ENCODE assay signal across 19 mouse cellular contexts in the genomic region with DNA sequence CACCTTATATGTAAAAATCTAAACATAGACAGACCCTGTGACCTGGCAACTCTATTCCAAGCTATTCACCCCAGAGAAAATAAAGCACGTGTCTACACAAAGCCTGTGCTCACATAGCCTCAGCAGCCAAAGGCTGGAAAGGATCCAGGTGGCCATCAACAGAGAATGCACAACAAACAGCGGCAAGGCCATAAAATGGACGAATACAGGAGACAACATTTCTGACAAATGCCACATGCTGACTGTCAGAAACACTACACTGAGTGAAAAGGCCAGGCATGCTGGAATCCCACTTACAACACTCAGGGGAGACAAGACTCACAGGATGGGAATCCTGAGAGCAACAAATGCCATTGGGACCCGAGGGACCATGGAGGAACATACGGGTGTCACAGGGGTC. TPM values are rescaled to one million over a fixed set of nuclear protein-coding genes. Genes with fewer than 3 reads are reported as not detected.
DNase-seq lines count a peak whose midpoint lies in the region; ATAC-seq and TF ChIP-seq lines count a peak whose summit lies in the region.
"Had no signal": no experiment of that assay in that cellular context is flagged by ENCODE, and none has a peak within 500 bp of the region (broad histone marks: within the 10 kb centered on the region; RNA-seq: fewer than 3 reads in every experiment).

No protein-coding gene starts in this region.

- H3K4me1 ChIP-seq in heart, embryonic 16.5 days (ENCODE audit: control insufficient read depth, insufficient read depth, low read length), result no peaks in the 10 kb centered on the region
- no peaks in the 10 kb centered on the region for H3K4me1 ChIP-seq in heart, embryonic 11.5 days (ENCODE audit: control insufficient read depth, insufficient read depth, low read length)
- H3K4me1 ChIP-seq in lung, embryonic 16.5 days (replicated peaks; ENCODE audit: control insufficient read depth, insufficient read depth, low read length), result 0 out of 2 replicates have a peak, but pooled peaks cover 2% of the 10 kb centered on the region
- no peaks in the 10 kb centered on the region for H3K4me1 ChIP-seq in forebrain, embryonic 12.5 days
- no peaks in the 10 kb centered on the region for H3K4me1 ChIP-seq in heart, adult 2 months (ENCODE audit: control insufficient read depth, insufficient read depth, low read length)
- H3K4me1 ChIP-seq: embryonic facial prominence, embryonic 15.5 days; forebrain, embryonic 10.5 days; heart, embryonic 10.5 days had no signal

- peaks cover 72% of the 10 kb centered on the region for H3K36me3 ChIP-seq in heart, embryonic 16.5 days (ENCODE audit: control insufficient read depth, insufficient read depth)
- peaks cover 54% of the 10 kb centered on the region for H3K36me3 ChIP-seq in heart, embryonic 11.5 days (ENCODE audit: control insufficient read depth, insufficient read depth, low read length)
- H3K36me3 ChIP-seq in lung, embryonic 16.5 days (ENCODE audit: control insufficient read depth, insufficient read depth, low read length), result peaks cover 59% of the 10 kb centered on the region
- peaks cover 92% of the 10 kb centered on the region for H3K36me3 ChIP-seq in forebrain, embryonic 12.5 days (replicated peaks)
- H3K36me3 ChIP-seq in heart, adult 2 months (ENCODE audit: control insufficient read depth, insufficient read depth, low read length), result no peaks in the 10 kb centered on the region

- intact Hi-C loops in heart, adult 2 months (cut with DNase I), result no loop called here

- no peak for TF ChIP-seq EP300 in heart, adult 2 months (IDR thresholded peaks at IDR 0.05; ENCODE audit: insufficient read depth, low read depth, low read length)

- no peak for TF ChIP-seq CTCF in heart, adult 2 months (IDR thresholded peaks at IDR 0.05)

- H3K4me3 ChIP-seq in heart, embryonic 16.5 days (ENCODE audit: low read length), result no peak overlapping the region
- no peak overlapping the region for H3K4me3 ChIP-seq in heart, embryonic 11.5 days (ENCODE audit: low read depth, low read length)
- H3K4me3 ChIP-seq in lung, embryonic 16.5 days (ENCODE audit: low read length), result no peak overlapping the region
- H3K4me3 ChIP-seq in forebrain, embryonic 12.5 days (replicated peaks), result no peak overlapping the region
- no peak overlapping the region for H3K4me3 ChIP-seq in heart, adult 2 months
- H3K4me3 ChIP-seq: embryonic facial prominence, embryonic 15.5 days; forebrain, embryonic 10.5 days; heart, embryonic 10.5 days had no signal

- no peak for TF ChIP-seq POLR2A in heart, adult 2 months (IDR thresholded peaks at IDR 0.05; ENCODE audit: insufficient read depth, low read depth, low read length)

- no peak overlapping the region for H3K9ac ChIP-seq in heart, embryonic 16.5 days (ENCODE audit: low read length)
- no peak overlapping the region for H3K9ac ChIP-seq in heart, embryonic 11.5 days (ENCODE audit: low read depth, low read length)
- no peak overlapping the region for H3K9ac ChIP-seq in lung, embryonic 16.5 days (ENCODE audit: low read length)
- no peak overlapping the region for H3K9ac ChIP-seq in forebrain, embryonic 12.5 days
- H3K9ac ChIP-seq in heart, adult 2 months (ENCODE audit: low read depth, low read length), result no peak overlapping the region
- H3K9ac ChIP-seq: embryonic facial prominence, embryonic 15.5 days had no signal

- no peak overlapping the region for H3K27ac ChIP-seq in heart, embryonic 16.5 days (ENCODE audit: low read length)
- no peak overlapping the region for H3K27ac ChIP-seq in heart, embryonic 11.5 days (ENCODE audit: low read depth, low read length)
- no peak overlapping the region for H3K27ac ChIP-seq in lung, embryonic 16.5 days (ENCODE audit: low read length)
- H3K27ac ChIP-seq in forebrain, embryonic 12.5 days, result no peak overlapping the region
- no peak overlapping the region for H3K27ac ChIP-seq in heart, adult 2 months
- H3K27ac ChIP-seq: embryonic facial prominence, embryonic 15.5 days; forebrain, embryonic 10.5 days; heart, embryonic 10.5 days; hindbrain, postnatal 0 days; macrophage had no signal

- DNase-seq in lung, adult 18-20 months, result no peak
- peak; percentile 69 for DNase-seq in kidney, postnatal 14 days
- no peak for DNase-seq in heart, adult 2 months
- no peak for DNase-seq in layer of hippocampus, adult 8-10 months (ENCODE audit: low spot score in 2 of 2)
- DNase-seq: cerebellum, adult 9-10 months; gastrocnemius, postnatal 10 days; heart, postnatal 36 days; left cerebral cortex, postnatal 4 days; thymus, postnatal 4 days had no signal

- peak; percentile 23; the same call in 1 of the 2 replicates for ATAC-seq in heart, embryonic 16.5 days (replicated peaks; ENCODE audit: extremely low read depth, insufficient read depth, low FRiP score)
- no peak for ATAC-seq in heart, embryonic 11.5 days (replicated peaks; ENCODE audit: insufficient number of reproducible peaks, low FRiP score, low TSS enrichment)
- ATAC-seq in lung, embryonic 16.5 days (ENCODE audit: low read depth), result peak; percentile 54
- ATAC-seq in forebrain, embryonic 12.5 days (ENCODE audit: low FRiP score), result no peak
- ATAC-seq: hindbrain, postnatal 0 days had no signal

- 70% methylated on average over 5 of the region's 5 CpGs for WGBS in heart, embryonic 16.5 days
- WGBS in heart, embryonic 11.5 days (ENCODE audit: insufficient replicate concordance), result 83% methylated on average over 5 of the region's 5 CpGs
- WGBS in lung, embryonic 16.5 days, result 67% methylated on average over 5 of the region's 5 CpGs
- WGBS in forebrain, embryonic 12.5 days, result 93% methylated on average over 5 of the region's 5 CpGs
- 64% methylated on average over 5 of the region's 5 CpGs for WGBS in heart, adult 2 months

- H3K4me2 ChIP-seq in heart, embryonic 16.5 days (ENCODE audit: low read depth, low read length), result no peak overlapping the region
- H3K4me2 ChIP-seq in heart, embryonic 11.5 days, result no peak overlapping the region
- H3K4me2 ChIP-seq in lung, embryonic 16.5 days (ENCODE audit: low read depth, low read length), result no peak overlapping the region
- H3K4me2 ChIP-seq in forebrain, embryonic 12.5 days, result no peak overlapping the region
- H3K4me2 ChIP-seq: embryonic facial prominence, embryonic 15.5 days; midbrain, embryonic 11.5 days had no signal

- no peaks in the 10 kb centered on the region for H3K9me3 ChIP-seq in heart, embryonic 16.5 days (replicated peaks; ENCODE audit: control insufficient read depth, low read length)
- no peaks in the 10 kb centered on the region for H3K9me3 ChIP-seq in heart, embryonic 11.5 days (replicated peaks; ENCODE audit: control insufficient read depth, low read length)
- H3K9me3 ChIP-seq in lung, embryonic 16.5 days (ENCODE audit: control insufficient read depth, low read length), result no peaks in the 10 kb centered on the region
- no peaks in the 10 kb centered on the region for H3K9me3 ChIP-seq in forebrain, embryonic 12.5 days
- H3K9me3 ChIP-seq: embryonic facial prominence, embryonic 15.5 days; forebrain, embryonic 10.5 days; heart, embryonic 10.5 days had no signal

- H3K79me2 ChIP-seq in heart, adult 2 months (replicated peaks; ENCODE audit: control insufficient read depth, insufficient read depth, low read length), result no peaks in the 10 kb centered on the region

- no peaks in the 10 kb centered on the region for H3K27me3 ChIP-seq in heart, embryonic 16.5 days (ENCODE audit: control insufficient read depth, insufficient read depth, low read length)
- H3K27me3 ChIP-seq in heart, embryonic 11.5 days (ENCODE audit: control insufficient read depth, insufficient read depth, low read length), result no peaks in the 10 kb centered on the region
- H3K27me3 ChIP-seq in lung, embryonic 16.5 days (ENCODE audit: control insufficient read depth, insufficient read depth, low read depth, low read length), result no peaks in the 10 kb centered on the region
- no peaks in the 10 kb centered on the region for H3K27me3 ChIP-seq in forebrain, embryonic 12.5 days
- H3K27me3 ChIP-seq in heart, adult 2 months (ENCODE audit: control insufficient read depth, insufficient read depth, low read length), result no peaks in the 10 kb centered on the region
- H3K27me3 ChIP-seq: embryonic facial prominence, embryonic 15.5 days had no signal

RNA-seq across cellular contexts. Expression of a gene that starts 15.2 kb away (rescaled TPM):
- polyA plus RNA-seq in heart, embryonic 16.5 days (2015; fragmentation: Nextera tagmentation; extraction: Ambion mirVana), result 8.6 and 9.8 TPM in 2 replicates
- polyA plus RNA-seq in heart, embryonic 11.5 days (2014; fragmentation: Nextera tagmentation; extraction: Ambion mirVana), result 6.2 and 10.1 TPM in 2 replicates
- 13.2 and 14.7 TPM in 2 replicates for polyA plus RNA-seq in lung, embryonic 16.5 days (2015; fragmentation: Nextera tagmentation; extraction: Ambion mirVana)
- polyA plus RNA-seq in forebrain, embryonic 12.5 days (2016; fragmentation: Nextera tagmentation; extraction: Ambion mirVana), result 14.9 and 16.8 TPM in 2 replicates
- total RNA-seq in heart, adult 2 months (2021), result 10 to 100 TPM in 1 of 2 experiments, 1 to 10 TPM in 1; 7.9 to 11.0 TPM
- 5.1 and 6.9 TPM in 2 replicates for polyA plus RNA-seq in heart, adult 2 months (2012; rRNA removed)
- 10 to 100 TPM; 16.5 to 21.9 (median 18.1) TPM for total RNA-seq in layer of hippocampus, adult 8-10 months (2022)

RNA-seq across cellular contexts. Expression of a gene that starts 34.3 kb away (rescaled TPM):
- polyA plus RNA-seq in heart, embryonic 16.5 days (2015; fragmentation: Nextera tagmentation; extraction: Ambion mirVana), result 197 and 220 TPM in 2 replicates
- 243 and 280 TPM in 2 replicates for polyA plus RNA-seq in heart, embryonic 11.5 days (2014; fragmentation: Nextera tagmentation; extraction: Ambion mirVana)
- polyA plus RNA-seq in lung, embryonic 16.5 days (2015; fragmentation: Nextera tagmentation; extraction: Ambion mirVana), result 259 and 266 TPM in 2 replicates
- polyA plus RNA-seq in forebrain, embryonic 12.5 days (2016; fragmentation: Nextera tagmentation; extraction: Ambion mirVana), result 335 and 353 TPM in 2 replicates
- 100 to 1,000 TPM; 124 to 132 TPM for total RNA-seq in heart, adult 2 months (2021)
- polyA plus RNA-seq in heart, adult 2 months (2012; rRNA removed), result 40.8 and 61.1 TPM in 2 replicates
- 100 to 1,000 TPM; 166 to 190 (median 181) TPM for total RNA-seq in layer of hippocampus, adult 8-10 months (2022)

RNA-seq across cellular contexts. Expression of a gene that starts 55.0 kb away (rescaled TPM):
- 756 and 762 TPM in 2 replicates for polyA plus RNA-seq in heart, embryonic 16.5 days (2015; fragmentation: Nextera tagmentation; extraction: Ambion mirVana)
- polyA plus RNA-seq in heart, embryonic 11.5 days (2014; fragmentation: Nextera tagmentation; extraction: Ambion mirVana), result 797 and 913 TPM in 2 replicates
- 1,745 and 1,859 TPM in 2 replicates for polyA plus RNA-seq in lung, embryonic 16.5 days (2015; fragmentation: Nextera tagmentation; extraction: Ambion mirVana)
- polyA plus RNA-seq in forebrain, embryonic 12.5 days (2016; fragmentation: Nextera tagmentation; extraction: Ambion mirVana), result 1,646 and 1,801 TPM in 2 replicates
- 100 to 1,000 TPM; 224 to 240 TPM for total RNA-seq in heart, adult 2 months (2021)
- 99.2 and 105 TPM in 2 replicates for polyA plus RNA-seq in heart, adult 2 months (2012; rRNA removed)
- 1,000 to 10,000 TPM; 1,770 to 1,934 (median 1,827) TPM for total RNA-seq in layer of hippocampus, adult 8-10 months (2022)

Comparison
In these comparisons a context has a peak if more than half of its experiments do, and no peak if none do; other contexts are left out.
1. ATAC-seq: peak in heart, embryonic 16.5 days (single experiment) and lung, embryonic 16.5 days (single experiment); none in heart, embryonic 11.5 days (single experiment) and forebrain, embryonic 12.5 days (single experiment).